Mouse (Mus musculus): ENCODE data around the gene Dnajb14. TPM values are rescaled to one million over a fixed set of nuclear protein-coding genes. Genes with fewer than 3 reads are reported as not detected.
A peak's percentile ranks its signal among the peaks of the same experiment; 100 is the strongest.

Gene Dnajb14
- polyA plus RNA-seq, 1 experiment from 2014 or later, result 9.2 TPM

DNA sequence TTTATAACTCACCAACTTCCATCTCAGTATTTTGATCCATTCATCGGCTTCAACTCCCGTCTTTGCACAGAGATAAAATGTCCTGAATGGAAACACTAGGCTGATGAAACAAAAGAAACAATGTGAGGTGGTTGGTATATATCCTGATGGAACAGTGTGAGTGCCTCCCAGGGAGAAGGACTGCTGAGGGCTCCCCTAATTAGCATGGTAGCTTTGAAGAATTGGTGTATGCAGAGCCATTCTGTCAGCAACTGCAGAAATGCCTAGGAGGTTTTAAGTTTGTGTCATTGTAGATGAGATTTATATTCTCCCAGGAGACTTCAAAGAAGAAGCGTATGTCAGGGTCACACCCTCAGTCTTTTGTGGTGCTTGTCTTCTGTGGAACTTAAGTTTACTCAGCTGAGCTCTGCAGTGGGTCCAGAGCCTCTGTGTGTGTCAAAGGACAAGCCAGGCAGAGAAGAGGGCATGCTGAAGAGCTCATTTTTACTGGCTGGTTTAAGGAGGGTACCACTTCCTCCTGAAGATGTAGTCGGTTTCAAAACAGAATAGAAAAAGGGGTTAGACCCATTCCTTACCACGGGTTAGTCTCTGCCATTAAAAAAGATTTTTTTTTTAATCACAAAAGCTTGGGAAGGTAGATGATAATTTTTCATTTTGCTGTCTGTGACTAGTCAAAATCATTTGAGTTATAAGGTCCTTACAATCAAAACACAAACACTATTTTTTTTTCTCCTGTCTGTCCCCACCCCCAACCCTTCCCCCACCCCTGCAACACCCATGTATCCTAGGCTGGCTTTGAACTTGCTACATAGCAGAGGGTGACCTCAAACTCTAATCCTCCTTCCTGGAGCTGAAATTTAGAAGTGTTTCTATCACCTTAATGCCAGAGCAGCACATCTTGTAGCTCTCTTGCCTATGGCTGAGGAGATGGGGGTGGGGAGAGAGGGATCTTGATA is 68.4 kb downstream of the Dnajb14 start:
- Histone ChIP-seq H3K4me2 (replicated peaks; ENCODE audit: low read depth, low read length) (no peak overlapping the region), H3K27me3 (ENCODE audit: control insufficient read depth, insufficient read depth, low read length) (no peaks in the 10 kb centered on the region), H3K36me3 (ENCODE audit: control insufficient read depth, insufficient read depth, low read length) (no peaks in the 10 kb centered on the region), H3K9ac (ENCODE audit: low read depth, low read length) (no peak overlapping the region), H3K4me1 (replicated peaks; ENCODE audit: control insufficient read depth, insufficient read depth, low read length) (no peaks in the 10 kb centered on the region), H3K9me3 (ENCODE audit: control insufficient read depth, low read length) (no peaks in the 10 kb centered on the region), H3K4me3 (ENCODE audit: low read depth, low read length) (no peak overlapping the region), H3K27ac (ENCODE audit: low read depth, low read length) (no peak overlapping the region)
- ATAC-seq (ENCODE audit: low FRiP score) (no peak), DNase-seq (ENCODE audit: low spot score) (no peak)
- 41% methylated on average over 5 of the region's 5 CpGs for WGBS

GRCm38 (mm10) chr3:137936541-137936940 is 69.1 kb downstream of the Dnajb14 start:
- Histone ChIP-seq H3K4me3 (ENCODE audit: low read depth, low read length) (no peak overlapping the region), H3K9ac (ENCODE audit: low read depth, low read length) (no peak overlapping the region), H3K4me2 (replicated peaks; ENCODE audit: low read depth, low read length) (no peak overlapping the region), H3K27ac (ENCODE audit: low read depth, low read length) (no peak overlapping the region), H3K9me3 (ENCODE audit: control insufficient read depth, low read length) (no peaks in the 10 kb centered on the region), H3K4me1 (replicated peaks; ENCODE audit: control insufficient read depth, insufficient read depth, low read length) (no peaks in the 10 kb centered on the region), H3K27me3 (ENCODE audit: control insufficient read depth, insufficient read depth, low read length) (no peaks in the 10 kb centered on the region), H3K36me3 (ENCODE audit: control insufficient read depth, insufficient read depth, low read length) (no peaks in the 10 kb centered on the region)
- 39% methylated on average over 6 of the region's 6 CpGs for WGBS
- ATAC-seq (ENCODE audit: low FRiP score) (no peak), DNase-seq (ENCODE audit: low spot score) (peak; percentile 12)

- Histone ChIP-seq H3K4me3 (ENCODE audit: low read depth, low read length) (no peak overlapping the region), H3K9ac (ENCODE audit: low read depth, low read length) (no peak overlapping the region), H3K9me3 (ENCODE audit: control insufficient read depth, low read length) (no peaks in the 10 kb centered on the region), H3K36me3 (ENCODE audit: control insufficient read depth, insufficient read depth, low read length) (no peaks in the 10 kb centered on the region), H3K4me1 (replicated peaks; ENCODE audit: control insufficient read depth, insufficient read depth, low read length) (no peaks in the 10 kb centered on the region), H3K4me2 (replicated peaks; ENCODE audit: low read depth, low read length) (no peak overlapping the region), H3K27me3 (ENCODE audit: control insufficient read depth, insufficient read depth, low read length) (no peaks in the 10 kb centered on the region), H3K27ac (ENCODE audit: low read depth, low read length) (no peak overlapping the region)
- DNase-seq (ENCODE audit: low spot score) (peak; percentile 67), ATAC-seq (ENCODE audit: low FRiP score) (peak; percentile 70; the same call in 1 of the 2 replicates)
- WGBS, result 39% methylated on average over 6 of the region's 6 CpGs
Observed at GRCm38 (mm10) chr3:137938608-137939007, 71.1 kb downstream of the Dnajb14 start.

GRCm38 (mm10) chr3:137940757-137941156 is 73.3 kb downstream of the Dnajb14 start:
- no peak for ATAC-seq (ENCODE audit: low FRiP score)

DNA sequence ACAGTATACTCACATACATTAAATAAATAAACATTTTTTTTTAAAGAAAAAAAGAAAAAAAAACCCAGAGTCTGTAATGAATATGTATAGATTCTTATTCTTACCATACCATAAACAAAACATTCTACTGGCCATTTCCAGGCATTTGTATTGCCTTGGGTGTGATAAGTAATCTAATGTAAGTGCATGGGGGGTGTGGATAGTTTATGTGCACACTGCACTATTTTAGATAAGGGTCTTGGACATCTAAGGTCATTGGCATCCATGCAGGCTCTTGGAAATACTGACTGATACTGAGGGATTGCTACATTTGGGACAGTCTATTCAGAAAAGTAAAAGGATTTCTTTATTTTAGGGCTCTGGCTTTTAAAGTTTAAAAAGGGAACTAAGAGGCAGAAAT is 74.1 kb downstream of the Dnajb14 start:
- H3K4me2 ChIP-seq (replicated peaks; ENCODE audit: low read depth, low read length), result no peak overlapping the region
- no peak overlapping the region for H3K9ac ChIP-seq (ENCODE audit: low read depth, low read length)
- no peaks in the 10 kb centered on the region for H3K4me1 ChIP-seq (replicated peaks; ENCODE audit: control insufficient read depth, insufficient read depth, low read length)
- no peaks in the 10 kb centered on the region for H3K9me3 ChIP-seq (ENCODE audit: control insufficient read depth, low read length)
- DNase-seq (ENCODE audit: low spot score) (no peak), ATAC-seq (ENCODE audit: low FRiP score) (no peak)
- H3K27me3 ChIP-seq (ENCODE audit: control insufficient read depth, insufficient read depth, low read length), result no peaks in the 10 kb centered on the region
- H3K36me3 ChIP-seq (ENCODE audit: control insufficient read depth, insufficient read depth, low read length), result no peaks in the 10 kb centered on the region
- H3K27ac ChIP-seq (ENCODE audit: low read depth, low read length), result no peak overlapping the region
- no peak overlapping the region for H3K4me3 ChIP-seq (ENCODE audit: low read depth, low read length)

More at GRCm38 (mm10) chr3:137940757-137941156, 73.3 kb downstream of the Dnajb14 start:
- DNase-seq (ENCODE audit: low spot score), result no peak
- no peaks in the 10 kb centered on the region for H3K9me3 ChIP-seq (ENCODE audit: control insufficient read depth, low read length)
- no peak overlapping the region for H3K9ac ChIP-seq (ENCODE audit: low read depth, low read length)
- H3K4me2 ChIP-seq (replicated peaks; ENCODE audit: low read depth, low read length), result no peak overlapping the region
- no peaks in the 10 kb centered on the region for H3K27me3 ChIP-seq (ENCODE audit: control insufficient read depth, insufficient read depth, low read length)
- H3K27ac ChIP-seq (ENCODE audit: low read depth, low read length), result no peak overlapping the region
- no peaks in the 10 kb centered on the region for H3K36me3 ChIP-seq (ENCODE audit: control insufficient read depth, insufficient read depth, low read length)
- 83% methylated on average over 4 of the region's 4 CpGs for WGBS
- H3K4me3 ChIP-seq (ENCODE audit: low read depth, low read length), result no peak overlapping the region
- no peaks in the 10 kb centered on the region for H3K4me1 ChIP-seq (replicated peaks; ENCODE audit: control insufficient read depth, insufficient read depth, low read length)

DNA sequence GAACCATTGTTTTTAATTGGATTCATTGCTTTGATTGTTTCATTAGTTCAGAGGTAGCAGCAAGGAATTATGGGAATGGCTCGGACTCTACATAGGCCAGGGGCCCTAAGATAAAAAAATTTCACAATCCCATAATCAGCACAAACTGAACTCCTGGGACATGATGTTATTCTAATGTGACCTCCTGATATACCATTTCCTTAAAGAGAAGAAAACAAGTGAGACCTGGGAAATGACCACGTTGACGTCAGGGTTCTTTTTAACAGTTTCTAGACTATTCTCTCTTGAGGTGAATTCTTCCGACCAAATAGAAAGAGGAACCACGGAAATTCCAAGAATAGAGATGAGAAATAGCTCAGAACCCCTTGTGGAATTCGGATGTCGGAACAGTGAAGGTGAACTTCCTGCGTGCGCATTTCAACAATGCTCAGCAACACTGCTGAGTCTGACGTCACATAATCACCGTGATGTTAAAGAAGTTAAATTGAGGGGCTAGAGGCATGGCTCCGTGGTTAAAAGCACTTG is 74.7 kb downstream of the Dnajb14 start:
- Histone ChIP-seq H3K4me3 (ENCODE audit: low read depth, low read length) (no peak overlapping the region), H3K36me3 (ENCODE audit: control insufficient read depth, insufficient read depth, low read length) (no peaks in the 10 kb centered on the region), H3K9ac (ENCODE audit: low read depth, low read length) (no peak overlapping the region), H3K9me3 (ENCODE audit: control insufficient read depth, low read length) (no peaks in the 10 kb centered on the region), H3K27ac (ENCODE audit: low read depth, low read length) (no peak overlapping the region), H3K4me2 (replicated peaks; ENCODE audit: low read depth, low read length) (no peak overlapping the region), H3K4me1 (replicated peaks; ENCODE audit: control insufficient read depth, insufficient read depth, low read length) (no peaks in the 10 kb centered on the region), H3K27me3 (ENCODE audit: control insufficient read depth, insufficient read depth, low read length) (no peaks in the 10 kb centered on the region)
- DNase-seq (ENCODE audit: low spot score) (no peak), ATAC-seq (ENCODE audit: low FRiP score) (no peak)
- 92% methylated on average over 12 of the region's 12 CpGs for WGBS

- WGBS, result 82% methylated on average over 6 of the region's 6 CpGs
Observed at GRCm38 (mm10) chr3:137943737-137944154, 76.3 kb downstream of the Dnajb14 start.

GRCm38 (mm10) chr3:137946827-137947226 is 79.4 kb downstream of the Dnajb14 start:
- H3K4me2 ChIP-seq (replicated peaks; ENCODE audit: low read depth, low read length), result no peak overlapping the region
- no peaks in the 10 kb centered on the region for H3K9me3 ChIP-seq (ENCODE audit: control insufficient read depth, low read length)
- no peaks in the 10 kb centered on the region for H3K27me3 ChIP-seq (ENCODE audit: control insufficient read depth, insufficient read depth, low read length)
- no peak for ATAC-seq (ENCODE audit: low FRiP score)
- H3K9ac ChIP-seq (ENCODE audit: low read depth, low read length), result no peak overlapping the region
- no peaks in the 10 kb centered on the region for H3K36me3 ChIP-seq (ENCODE audit: control insufficient read depth, insufficient read depth, low read length)
- no peak overlapping the region for H3K4me3 ChIP-seq (ENCODE audit: low read depth, low read length)
- no peak overlapping the region for H3K27ac ChIP-seq (ENCODE audit: low read depth, low read length)
- H3K4me1 ChIP-seq (replicated peaks; ENCODE audit: control insufficient read depth, insufficient read depth, low read length), result no peaks in the 10 kb centered on the region
- 87% methylated on average over 3 of the region's 3 CpGs for WGBS
- no peak for DNase-seq (ENCODE audit: low spot score)

More at GRCm38 (mm10) chr3:137943737-137944154, 76.3 kb downstream of the Dnajb14 start:
- no peaks in the 10 kb centered on the region for H3K9me3 ChIP-seq (ENCODE audit: control insufficient read depth, low read length)
- H3K4me1 ChIP-seq (replicated peaks; ENCODE audit: control insufficient read depth, insufficient read depth, low read length), result no peaks in the 10 kb centered on the region
- DNase-seq (ENCODE audit: low spot score), result no peak
- H3K9ac ChIP-seq (ENCODE audit: low read depth, low read length), result no peak overlapping the region
- no peak for ATAC-seq (ENCODE audit: low FRiP score)
- no peaks in the 10 kb centered on the region for H3K36me3 ChIP-seq (ENCODE audit: control insufficient read depth, insufficient read depth, low read length)
- H3K27ac ChIP-seq (ENCODE audit: low read depth, low read length), result no peak overlapping the region
- no peak overlapping the region for H3K4me3 ChIP-seq (ENCODE audit: low read depth, low read length)
- no peak overlapping the region for H3K4me2 ChIP-seq (replicated peaks; ENCODE audit: low read depth, low read length)
- H3K27me3 ChIP-seq (ENCODE audit: control insufficient read depth, insufficient read depth, low read length), result no peaks in the 10 kb centered on the region

GRCm38 (mm10) chr3:137947525-137947924 is 80.0 kb downstream of the Dnajb14 start:
- DNase-seq (ENCODE audit: low spot score) (no peak), ATAC-seq (ENCODE audit: low FRiP score) (no peak)
- Histone ChIP-seq H3K36me3 (ENCODE audit: control insufficient read depth, insufficient read depth, low read length) (no peaks in the 10 kb centered on the region), H3K9ac (ENCODE audit: low read depth, low read length) (no peak overlapping the region), H3K4me3 (ENCODE audit: low read depth, low read length) (no peak overlapping the region), H3K4me2 (replicated peaks; ENCODE audit: low read depth, low read length) (no peak overlapping the region), H3K4me1 (replicated peaks; ENCODE audit: control insufficient read depth, insufficient read depth, low read length) (no peaks in the 10 kb centered on the region), H3K9me3 (ENCODE audit: control insufficient read depth, low read length) (no peaks in the 10 kb centered on the region), H3K27ac (ENCODE audit: low read depth, low read length) (no peak overlapping the region), H3K27me3 (ENCODE audit: control insufficient read depth, insufficient read depth, low read length) (no peaks in the 10 kb centered on the region)
- WGBS, result 86% methylated on average over 4 of the region's 4 CpGs

All from hindbrain, embryonic 11.5 days (tissue).